Mouse (Mus musculus) ES-E14 (cell line): ENCODE data around the gene Arhgap21.

Experiments
- CHD2 ChIP-seq: IDR thresholded peaks from 2 replicates; pipeline ENCODE4 v1.6.1; 2014; ENCODE audit warnings: mild to moderate bottlenecking, low read depth, low read length, inconsistent platforms
- MAFK ChIP-seq: IDR thresholded peaks from 2 replicates; pipeline ENCODE4 v1.6.1; 2014; ENCODE audit warnings: mild to moderate bottlenecking, low read depth, low read length, inconsistent platforms; ENCODE audit not compliant: insufficient read depth
- ZC3H11A ChIP-seq: IDR thresholded peaks from 2 replicates; pipeline ENCODE4 v1.6.1; 2012; ENCODE audit warnings: low read depth, mild to moderate bottlenecking, inconsistent platforms, low read length, borderline replicate concordance
- ZNF384 ChIP-seq: IDR thresholded peaks from 2 replicates; pipeline ENCODE4 v1.6.1; 2012; ENCODE audit warnings: low read depth, low read length, inconsistent platforms

GRCm38 (mm10) chr2:20941105-20941504 lies 27.6 kb downstream of the Arhgap21 start:
- TF ChIP-seq MAFK (no peak), ZNF384 (no peak), ZC3H11A (no peak), CHD2 (no peak)
